Mouse (Mus musculus) MEL (cell line): ENCODE measurements around the gene Nrxn3. TPM values are rescaled to one million over a fixed set of nuclear protein-coding genes. Genes with fewer than 3 reads are reported as not detected.

Experiments
- DNase-seq: peaks from one replicate; pipeline ENCODE4 v3.0.0; 2011; ENCODE audit warnings: low read depth, low spot score
- H3K27ac ChIP-seq: 2 replicates; pipeline ENCODE4 v1.5.1; 2012; ENCODE audit warnings: low read depth, mild to moderate bottlenecking, control low read depth, low read length, moderate library complexity; ENCODE audit not compliant: control insufficient read depth
- H3K27me3 ChIP-seq, 2 experiments: fragments of 150-350 bp in 1 of 2; sonication (generic) in 1 of 2; 2 replicates each; pipeline ENCODE4 v1.6.1; 2012; ENCODE audit warnings: low read length in 2 of 2, mild to moderate bottlenecking in 2 of 2, improper control_type of control experiment in 1 of 2, moderate library complexity in 1 of 2; ENCODE audit not compliant: insufficient read depth in 2 of 2, control insufficient read depth in 1 of 2
- H3K36me3 ChIP-seq, 2 experiments: 2 replicates each; pipeline ENCODE4 v1.6.1; 2012 to 2014; ENCODE audit warnings: low read length in 2 of 2, improper control_type of control experiment in 1 of 2, inconsistent platforms in 1 of 2, mild to moderate bottlenecking in 1 of 2; ENCODE audit not compliant: insufficient read depth in 2 of 2, control insufficient read depth in 1 of 2
- H3K4me1 ChIP-seq, 2 experiments: fragments of 150-350 bp in 1 of 2; sonication (generic) in 1 of 2; 2 replicates each; pipeline ENCODE4 v1.6.1; 2012; ENCODE audit warnings: low read length in 2 of 2, improper control_type of control experiment in 1 of 2, mild to moderate bottlenecking in 1 of 2; ENCODE audit not compliant: insufficient read depth in 2 of 2, control insufficient read depth in 1 of 2
- H3K4me3 ChIP-seq, 2 experiments: fragments of 150-350 bp in 1 of 2; sonication (generic) in 1 of 2; 2 replicates each; pipeline ENCODE4 v1.5.1; 2012; ENCODE audit warnings: low read depth in 2 of 2, low read length in 2 of 2, mild to moderate bottlenecking in 2 of 2, moderate library complexity in 2 of 2, control low read depth in 1 of 2, improper control_type of control experiment in 1 of 2; ENCODE audit not compliant: control insufficient read depth in 1 of 2, insufficient read depth in 1 of 2
- H3K79me2 ChIP-seq: 2 replicates; pipeline ENCODE4 v1.6.1; 2012; ENCODE audit warnings: mild to moderate bottlenecking, low read length, moderate library complexity; ENCODE audit not compliant: control insufficient read depth, poor library complexity, insufficient read depth
- H3K9ac ChIP-seq: 2 replicates; pipeline ENCODE4 v1.6.1; 2012; ENCODE audit warnings: low read depth, mild to moderate bottlenecking, control low read depth, low read length, moderate library complexity; ENCODE audit not compliant: control insufficient read depth, poor library complexity, severe bottlenecking
- H3K9me3 ChIP-seq: fragments of 150-350 bp; sonication (generic); replicated peaks from 2 replicates; pipeline ENCODE4 v1.6.1; 2012; ENCODE audit warnings: mild to moderate bottlenecking, low read length, improper control_type of control experiment, moderate library complexity; ENCODE audit not compliant: insufficient read depth
- BHLHE40 ChIP-seq: IDR thresholded peaks from 2 replicates; pipeline ENCODE4 v1.6.1; 2012; ENCODE audit warnings: low read depth, mild to moderate bottlenecking, inconsistent platforms, low read length, improper control_type of control experiment, borderline replicate concordance
- CHD1 ChIP-seq: IDR thresholded peaks from 2 replicates; pipeline ENCODE4 v1.6.1; 2012; ENCODE audit warnings: low read depth, mild to moderate bottlenecking, inconsistent platforms, low read length, improper control_type of control experiment
- CTCF ChIP-seq, 3 experiments: IDR thresholded peaks in 2 of 3; conservative IDR thresholded peaks in 1 of 3; 2 replicates each; pipeline ENCODE4 v1.5.1; 2011 to 2012; ENCODE audit warnings: low read length in 3 of 3, low read depth in 2 of 3, mild to moderate bottlenecking in 2 of 3, improper control_type of control experiment in 1 of 3, inconsistent platforms in 1 of 3, mixed read lengths in 1 of 3, moderate library complexity in 1 of 3; ENCODE audit not compliant: control insufficient read depth in 1 of 3, insufficient read depth in 1 of 3, poor library complexity in 1 of 3, severe bottlenecking in 1 of 3
- ETS1 ChIP-seq: IDR thresholded peaks from 2 replicates; pipeline ENCODE4 v1.6.1; 2012; ENCODE audit warnings: low read depth, mild to moderate bottlenecking, inconsistent platforms, low read length, improper control_type of control experiment, moderate library complexity
- GATA1 ChIP-seq: IDR thresholded peaks from 2 replicates; pipeline ENCODE4 v1.6.1; 2011; ENCODE audit warnings: low read depth, low read length, improper control_type of control experiment
- HCFC1 ChIP-seq: IDR thresholded peaks from 2 replicates; pipeline ENCODE4 v1.6.1; 2012; ENCODE audit warnings: low read depth, mild to moderate bottlenecking, inconsistent platforms, low read length, improper control_type of control experiment, moderate library complexity
- JUND ChIP-seq: IDR thresholded peaks from 2 replicates; pipeline ENCODE4 v1.6.1; 2011; ENCODE audit warnings: low read depth, mild to moderate bottlenecking, improper control_type of control experiment, low read length
- KAT2A ChIP-seq: conservative IDR thresholded peaks from 2 replicates; pipeline ENCODE4 v1.6.1; 2012; ENCODE audit warnings: low read depth, low read length, improper control_type of control experiment, inconsistent platforms
- MAFK ChIP-seq: IDR thresholded peaks from 2 replicates; pipeline ENCODE4 v1.6.1; 2011; ENCODE audit warnings: low read depth, mild to moderate bottlenecking, low read length, improper control_type of control experiment, borderline replicate concordance
- MAX ChIP-seq: IDR thresholded peaks from 2 replicates; pipeline ENCODE4 v1.6.1; 2011; ENCODE audit warnings: low read length, improper control_type of control experiment
- MYB ChIP-seq: IDR thresholded peaks from 2 replicates; pipeline ENCODE4 v1.6.1; 2011; ENCODE audit warnings: mild to moderate bottlenecking, low read depth, low read length, improper control_type of control experiment
- POLR2AphosphoS2 ChIP-seq: IDR thresholded peaks from 2 replicates; pipeline ENCODE4 v1.6.1; 2011; ENCODE audit warnings: low read length, improper control_type of control experiment
- RAD21 ChIP-seq: IDR thresholded peaks from 2 replicates; pipeline ENCODE4 v1.6.1; 2011; ENCODE audit warnings: mild to moderate bottlenecking, low read depth, low read length, improper control_type of control experiment
- RCOR1 ChIP-seq: IDR thresholded peaks from 2 replicates; pipeline ENCODE4 v1.6.1; 2012; ENCODE audit warnings: low read depth, mild to moderate bottlenecking, inconsistent platforms, low read length, improper control_type of control experiment
- SIN3A ChIP-seq: IDR thresholded peaks from 2 replicates; pipeline ENCODE4 v1.6.1; 2012; ENCODE audit warnings: low read length, improper control_type of control experiment, inconsistent platforms
- SMC3 ChIP-seq: IDR thresholded peaks from 2 replicates; pipeline ENCODE4 v1.6.1; 2011; ENCODE audit warnings: low read depth, low read length, improper control_type of control experiment
- TCF12 ChIP-seq: IDR thresholded peaks from 2 replicates; pipeline ENCODE4 v1.6.1; 2014; ENCODE audit warnings: low read depth, mild to moderate bottlenecking, inconsistent platforms, low read length, improper control_type of control experiment, moderate library complexity
- UBTF ChIP-seq: IDR thresholded peaks from 2 replicates; pipeline ENCODE4 v1.6.1; 2012; ENCODE audit warnings: low read depth, mild to moderate bottlenecking, inconsistent platforms, low read length, improper control_type of control experiment, moderate library complexity, borderline replicate concordance; ENCODE audit not compliant: insufficient read depth
- USF1 ChIP-seq: IDR thresholded peaks from 2 replicates; pipeline ENCODE4 v1.6.1; 2014; ENCODE audit warnings: low read depth, mild to moderate bottlenecking, inconsistent platforms, low read length, improper control_type of control experiment, moderate library complexity
- USF2 ChIP-seq, 2 experiments: IDR thresholded peaks; 2 replicates each; pipeline ENCODE4 v1.6.1; 2011 to 2012; ENCODE audit warnings: improper control_type of control experiment in 2 of 2, low read length in 2 of 2, borderline replicate concordance in 1 of 2, inconsistent platforms in 1 of 2, low read depth in 1 of 2, mild to moderate bottlenecking in 1 of 2; ENCODE audit not compliant: insufficient read depth in 1 of 2
- ZC3H11A ChIP-seq: IDR thresholded peaks from 2 replicates; pipeline ENCODE4 v1.6.1; 2012; ENCODE audit warnings: low read depth, mild to moderate bottlenecking, inconsistent platforms, low read length, improper control_type of control experiment
- ZKSCAN1 ChIP-seq: IDR thresholded peaks from 2 replicates; pipeline ENCODE4 v1.6.1; 2012; ENCODE audit warnings: low read depth, mild to moderate bottlenecking, inconsistent platforms, low read length, improper control_type of control experiment, moderate library complexity
- ZMIZ1 ChIP-seq: IDR thresholded peaks from 2 replicates; pipeline ENCODE4 v1.6.1; 2012; ENCODE audit warnings: low read depth, mild to moderate bottlenecking, inconsistent platforms, low read length, improper control_type of control experiment, moderate library complexity
- ZNF384 ChIP-seq: IDR thresholded peaks from 2 replicates; pipeline ENCODE4 v1.6.1; 2012; ENCODE audit warnings: low read depth, mild to moderate bottlenecking, inconsistent platforms, low read length, improper control_type of control experiment
- polyA plus RNA-seq, 2 experiments: library from polyadenylated mRNA; stranded (reverse) in 1 of 2; unstranded in 1 of 2; fragments of >175 nt in 1 of 2; fragments of >200 nt in 1 of 2; gene quantifications; 2 replicates each; pipeline versions ENCODE4 v1.2.1 to v1.2.4; 2012; ENCODE audit warnings: low replicate concordance in 2 of 2, low read depth in 1 of 2; ENCODE audit not compliant: insufficient read length in 2 of 2, insufficient read depth in 1 of 2, missing spikeins in 1 of 2
- total RNA-seq: library from RNA; depleted of rRNA; stranded (reverse); fragments of 300-350 nt; gene quantifications from 2 replicates; pipeline ENCODE4 v1.2.3, GENCODE M21; 2012

Nrxn3 gene
- total and polyA plus RNA-seq, 3 experiments: not detected

- Histone ChIP-seq H3K36me3 (no peaks in the 10 kb centered on the region), H3K4me1 (no peaks in the 10 kb centered on the region), H3K9me3 (no peaks in the 10 kb centered on the region), H3K27ac (no peak overlapping the region), H3K4me3 (no peak overlapping the region), H3K27me3 (no peaks in the 10 kb centered on the region), H3K9ac (no peak overlapping the region), H3K79me2 (no peaks in the 10 kb centered on the region)
- TF ChIP-seq ZNF384 (no peak), CTCF (IDR thresholded peaks at IDR 0.05 in 2 of 3, conservative IDR thresholded peaks at IDR 0.05 in 1 of 3; ENCODE audit: control insufficient read depth in 1 of 3, insufficient read depth in 1 of 3, low read depth in 2 of 3, low read length in 3 of 3, poor library complexity in 1 of 3, severe bottlenecking in 1 of 3) (no peak), ZC3H11A (no peak), CHD1 (no peak), TCF12 (no peak), UBTF (no peak), JUND (no peak), SMC3 (no peak), USF1 (no peak), GATA1 (no peak), ZMIZ1 (no peak), MYB (no peak), RCOR1 (no peak), BHLHE40 (no peak), MAFK (no peak), ETS1 (no peak), KAT2A (no peak), HCFC1 (no peak)
- DNase-seq: no peak
Measured at GRCm38 (mm10) chr12:89882617-89883370, 1160.1 kb downstream of the Nrxn3 start.

DNA sequence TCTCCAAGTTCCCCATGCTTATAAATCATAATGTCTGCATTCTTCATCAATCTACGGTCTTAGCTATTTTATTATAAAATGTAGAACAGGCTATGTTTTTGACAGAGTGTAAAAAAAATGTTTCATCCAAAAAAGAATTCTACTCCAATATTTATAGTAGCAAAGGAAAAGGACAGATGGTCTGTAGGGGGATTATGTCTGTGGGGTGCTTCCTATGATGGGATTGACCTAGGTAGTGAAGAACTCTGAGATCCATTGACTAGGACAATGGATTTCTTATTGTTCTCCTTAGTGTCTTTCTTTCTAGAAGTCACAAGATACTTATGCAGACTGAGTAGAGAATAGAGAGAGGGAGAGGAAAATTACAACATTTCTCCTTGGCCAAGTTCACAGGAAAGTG lies 1161.9 kb downstream of the Nrxn3 start:
- no peaks in the 10 kb centered on the region for H3K36me3 ChIP-seq
- no peak overlapping the region for H3K9ac ChIP-seq
- H3K9me3 ChIP-seq: no peaks in the 10 kb centered on the region
- no peaks in the 10 kb centered on the region for H3K27me3 ChIP-seq
- H3K4me1 ChIP-seq: no peaks in the 10 kb centered on the region
- TF ChIP-seq MYB (no peak), HCFC1 (no peak), POLR2AphosphoS2 (no peak), MAX (no peak), SIN3A (no peak), ZMIZ1 (no peak), ZC3H11A (no peak), ZKSCAN1 (no peak), RAD21 (no peak), TCF12 (no peak), USF1 (no peak), USF2 (IDR thresholded peaks at IDR 0.05; ENCODE audit: borderline replicate concordance in 1 of 2, insufficient read depth in 1 of 2, low read depth in 1 of 2, low read length in 2 of 2) (no peak)
- no peaks in the 10 kb centered on the region for H3K79me2 ChIP-seq
- H3K4me3 ChIP-seq: no peak overlapping the region
- DNase-seq: no peak
- H3K27ac ChIP-seq: no peak overlapping the region
